Mouse (Mus musculus): ENCODE results near the gene Kif18a.

GRCm38 (mm10) chr2:109348742-109349141 is 68.2 kb downstream of the Kif18a start:
- TF ChIP-seq CTCF (IDR thresholded peaks at IDR 0.05; ENCODE audit: borderline replicate concordance, insufficient read depth, low read length) (no peak), POLR2A (IDR thresholded peaks at IDR 0.05; ENCODE audit: low read depth, low read length) (no peak)
